Mouse (Mus musculus): ENCODE results near the gene Abi3bp. TPM values are rescaled to one million over a fixed set of nuclear protein-coding genes. Genes with fewer than 3 reads are reported as not detected.

Gene Abi3bp
- total and polyA plus RNA-seq, 3 experiments, result 4.8 to 6.4 (median 5.6) TPM

DNA sequence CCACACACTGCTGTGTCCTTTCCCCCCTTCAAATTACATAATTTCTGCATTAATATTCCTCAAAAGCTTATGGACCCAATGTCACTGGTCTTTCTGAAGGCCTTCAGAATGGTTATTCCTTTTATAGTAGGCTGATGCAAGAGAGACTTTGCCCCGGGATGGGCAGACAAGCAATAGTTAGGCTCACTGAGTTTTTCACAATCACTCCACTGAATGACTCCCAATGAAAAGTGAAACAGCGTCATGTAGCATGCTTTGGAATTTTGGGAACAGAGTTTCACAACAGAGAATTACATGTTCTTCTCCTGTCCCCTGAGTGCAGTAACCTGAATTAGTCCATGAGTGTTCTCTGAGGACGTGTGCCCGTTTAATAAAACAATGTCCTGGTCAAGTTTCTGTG is 120.7 kb downstream of the Abi3bp start:
- no peak for TF ChIP-seq CTCF (IDR thresholded peaks at IDR 0.05)
- TF ChIP-seq POLR2A (IDR thresholded peaks at IDR 0.05; ENCODE audit: insufficient read depth, low read depth, low read length), result no peak
- TF ChIP-seq EP300 (IDR thresholded peaks at IDR 0.05; ENCODE audit: insufficient read depth, low read depth, low read length), result no peak
- H3K4me3 ChIP-seq, result no peak overlapping the region
- intact Hi-C loops (cut with DNase I), result no loop called here
- 94% methylated on average over 4 of the region's 4 CpGs for WGBS
- DNase-seq, result no peak
- no peaks in the 10 kb centered on the region for H3K27me3 ChIP-seq (ENCODE audit: control insufficient read depth, insufficient read depth, low read length)
- no peaks in the 10 kb centered on the region for H3K36me3 ChIP-seq (ENCODE audit: control insufficient read depth, insufficient read depth, low read length)
- H3K27ac ChIP-seq, result no peak overlapping the region
- H3K79me2 ChIP-seq (replicated peaks; ENCODE audit: control insufficient read depth, insufficient read depth, low read length), result no peaks in the 10 kb centered on the region
- no peak overlapping the region for H3K9ac ChIP-seq (ENCODE audit: low read depth, low read length)
- peaks cover 1% of the 10 kb centered on the region for H3K4me1 ChIP-seq (ENCODE audit: control insufficient read depth, insufficient read depth, low read length)

DNA sequence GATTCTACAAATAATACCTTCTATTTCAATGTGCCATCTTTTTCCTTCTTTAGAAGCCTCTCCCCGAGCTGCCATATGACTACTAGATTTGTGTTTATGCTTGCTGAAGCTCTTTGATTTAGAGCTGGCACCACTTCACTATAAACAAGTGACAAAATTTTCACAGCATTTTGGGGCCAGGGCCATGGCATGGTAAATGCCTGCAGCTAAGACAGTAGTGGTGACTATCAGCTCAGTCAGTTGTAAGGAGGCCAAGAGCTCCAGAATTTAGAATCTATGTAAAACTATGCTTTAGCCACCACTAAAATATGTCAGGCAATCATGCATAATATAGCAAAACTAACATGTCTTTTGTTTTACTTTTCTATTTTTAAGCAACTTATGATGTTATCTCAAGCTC is 124.7 kb downstream of the Abi3bp start:
- no peak overlapping the region for H3K9ac ChIP-seq (ENCODE audit: low read depth, low read length)
- H3K79me2 ChIP-seq (replicated peaks; ENCODE audit: control insufficient read depth, insufficient read depth, low read length), result no peaks in the 10 kb centered on the region
- 85% methylated on average over 1 of the region's 1 CpGs for WGBS
- DNase-seq, result no peak
- H3K4me3 ChIP-seq, result no peak overlapping the region
- intact Hi-C loops (cut with DNase I), result no loop called here
- no peaks in the 10 kb centered on the region for H3K27me3 ChIP-seq (ENCODE audit: control insufficient read depth, insufficient read depth, low read length)
- H3K36me3 ChIP-seq (ENCODE audit: control insufficient read depth, insufficient read depth, low read length), result no peaks in the 10 kb centered on the region
- TF ChIP-seq POLR2A (IDR thresholded peaks at IDR 0.05; ENCODE audit: insufficient read depth, low read depth, low read length) (no peak), EP300 (IDR thresholded peaks at IDR 0.05; ENCODE audit: insufficient read depth, low read depth, low read length) (no peak), CTCF (IDR thresholded peaks at IDR 0.05) (no peak)
- H3K4me1 ChIP-seq (ENCODE audit: control insufficient read depth, insufficient read depth, low read length), result no peaks in the 10 kb centered on the region
- no peak overlapping the region for H3K27ac ChIP-seq

DNA sequence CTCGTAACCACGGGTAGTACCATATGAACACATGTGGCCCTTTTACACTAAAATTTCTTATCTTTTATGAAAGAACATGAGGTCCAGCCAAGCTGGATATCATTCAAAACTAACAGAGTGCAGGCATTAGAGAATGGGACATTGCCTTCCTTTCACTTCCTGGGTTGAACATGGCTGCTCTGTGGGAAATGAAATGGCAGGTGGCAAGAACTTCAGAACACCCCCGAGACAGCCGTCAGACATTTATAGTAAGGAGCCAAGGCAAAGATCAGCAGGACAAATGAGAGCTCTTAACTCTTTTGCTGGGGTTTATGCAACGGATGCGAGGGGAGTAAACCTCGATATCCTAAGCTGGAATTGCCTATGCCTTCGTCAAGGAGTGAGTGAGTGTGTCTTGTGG is 132.9 kb downstream of the Abi3bp start:
- Histone ChIP-seq H3K27me3 (ENCODE audit: control insufficient read depth, insufficient read depth, low read length) (no peaks in the 10 kb centered on the region), H3K4me3 (no peak overlapping the region), H3K4me1 (ENCODE audit: control insufficient read depth, insufficient read depth, low read length) (no peaks in the 10 kb centered on the region; the same call in none of the 2 replicates), H3K79me2 (replicated peaks; ENCODE audit: control insufficient read depth, insufficient read depth, low read length) (no peaks in the 10 kb centered on the region), H3K36me3 (ENCODE audit: control insufficient read depth, insufficient read depth, low read length) (no peaks in the 10 kb centered on the region), H3K9ac (ENCODE audit: low read depth, low read length) (no peak overlapping the region), H3K27ac (no peak overlapping the region)
- DNase-seq, result no peak
- TF ChIP-seq POLR2A (IDR thresholded peaks at IDR 0.05; ENCODE audit: insufficient read depth, low read depth, low read length) (no peak), EP300 (IDR thresholded peaks at IDR 0.05; ENCODE audit: insufficient read depth, low read depth, low read length) (no peak), CTCF (IDR thresholded peaks at IDR 0.05) (no peak)
- intact Hi-C loops (cut with DNase I), result no loop called here
- 61% methylated on average over 8 of the region's 8 CpGs for WGBS

DNA sequence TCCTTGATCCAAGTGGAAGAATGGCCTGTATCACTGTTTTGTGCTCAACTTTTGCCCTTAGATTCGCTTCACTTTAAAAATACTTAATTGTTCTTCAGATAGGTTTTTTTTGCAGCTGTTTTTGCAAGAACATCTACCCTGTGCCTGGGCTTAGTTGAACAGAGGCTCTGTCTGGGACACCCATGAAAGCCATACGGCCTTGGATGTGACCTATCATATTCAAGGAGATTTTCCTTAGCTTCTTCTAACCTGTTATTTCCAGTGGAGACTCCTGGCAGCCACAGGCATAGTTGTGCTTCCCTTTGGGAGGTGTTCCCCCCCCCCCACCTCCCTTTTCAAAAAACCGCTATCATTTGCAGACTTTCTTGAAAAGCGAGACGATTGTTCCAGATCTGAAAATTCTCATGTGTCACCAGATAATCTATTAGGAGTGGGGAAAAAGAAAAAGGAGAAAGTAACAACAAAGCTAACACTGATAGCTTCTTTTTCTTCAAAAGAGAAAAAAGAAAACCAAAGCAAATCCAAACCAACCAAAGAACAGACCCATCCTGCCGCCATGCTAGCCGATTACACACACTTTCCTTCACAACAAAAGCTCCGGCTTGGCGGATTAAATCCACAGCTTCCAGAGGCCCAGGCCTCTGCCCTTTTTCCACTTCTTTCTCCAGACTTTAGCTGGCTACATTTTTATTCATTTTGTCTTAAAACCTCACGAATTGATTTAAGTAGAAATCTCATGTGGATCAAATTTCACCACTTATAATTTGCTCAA is 133.6 kb downstream of the Abi3bp start:
- Histone ChIP-seq H3K4me3 (no peak overlapping the region), H3K36me3 (ENCODE audit: control insufficient read depth, insufficient read depth, low read length) (no peaks in the 10 kb centered on the region), H3K4me1 (ENCODE audit: control insufficient read depth, insufficient read depth, low read length) (no peaks in the 10 kb centered on the region; the same call in none of the 2 replicates), H3K79me2 (replicated peaks; ENCODE audit: control insufficient read depth, insufficient read depth, low read length) (no peaks in the 10 kb centered on the region), H3K9ac (ENCODE audit: low read depth, low read length) (no peak overlapping the region), H3K27me3 (ENCODE audit: control insufficient read depth, insufficient read depth, low read length) (no peaks in the 10 kb centered on the region), H3K27ac (no peak overlapping the region)
- no peak for DNase-seq
- intact Hi-C loops (cut with DNase I), result no loop called here
- WGBS, result 61% methylated on average over 10 of the region's 10 CpGs
- TF ChIP-seq EP300 (IDR thresholded peaks at IDR 0.05; ENCODE audit: insufficient read depth, low read depth, low read length), result no peak
- TF ChIP-seq CTCF (IDR thresholded peaks at IDR 0.05), result no peak
- no peak for TF ChIP-seq POLR2A (IDR thresholded peaks at IDR 0.05; ENCODE audit: insufficient read depth, low read depth, low read length)

DNA sequence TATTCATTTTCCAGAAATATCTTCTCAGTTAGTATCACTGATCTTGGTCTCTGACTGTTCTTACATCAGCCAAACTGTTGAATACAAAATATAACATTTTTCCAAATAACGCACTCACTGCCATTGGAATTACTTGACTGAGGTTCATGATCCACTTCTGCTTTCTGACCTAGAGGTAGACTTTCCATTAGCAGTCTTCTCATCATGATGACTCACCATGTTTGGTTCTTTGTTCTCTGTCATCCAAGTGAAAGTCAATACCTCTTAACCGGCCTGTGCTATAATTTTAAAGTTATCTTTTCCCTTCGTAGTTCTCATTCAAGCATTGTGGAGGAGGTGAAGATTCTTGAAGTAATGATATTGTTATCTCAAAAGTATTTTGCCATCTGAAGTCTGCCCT is 160.9 kb downstream of the Abi3bp start:
- no peaks in the 10 kb centered on the region for H3K27me3 ChIP-seq (ENCODE audit: control insufficient read depth, insufficient read depth, low read length)
- intact Hi-C loops (cut with DNase I), result no loop called here
- H3K9ac ChIP-seq (ENCODE audit: low read depth, low read length), result no peak overlapping the region
- no peaks in the 10 kb centered on the region for H3K79me2 ChIP-seq (replicated peaks; ENCODE audit: control insufficient read depth, insufficient read depth, low read length)
- no peak overlapping the region for H3K27ac ChIP-seq
- H3K4me1 ChIP-seq (ENCODE audit: control insufficient read depth, insufficient read depth, low read length), result no peaks in the 10 kb centered on the region
- WGBS, result 72% methylated on average over 3 of the region's 3 CpGs
- no peak for DNase-seq
- H3K36me3 ChIP-seq (ENCODE audit: control insufficient read depth, insufficient read depth, low read length), result no peaks in the 10 kb centered on the region
- TF ChIP-seq EP300 (IDR thresholded peaks at IDR 0.05; ENCODE audit: insufficient read depth, low read depth, low read length) (no peak), POLR2A (IDR thresholded peaks at IDR 0.05; ENCODE audit: insufficient read depth, low read depth, low read length) (no peak), CTCF (IDR thresholded peaks at IDR 0.05) (no peak)
- no peak overlapping the region for H3K4me3 ChIP-seq

DNA sequence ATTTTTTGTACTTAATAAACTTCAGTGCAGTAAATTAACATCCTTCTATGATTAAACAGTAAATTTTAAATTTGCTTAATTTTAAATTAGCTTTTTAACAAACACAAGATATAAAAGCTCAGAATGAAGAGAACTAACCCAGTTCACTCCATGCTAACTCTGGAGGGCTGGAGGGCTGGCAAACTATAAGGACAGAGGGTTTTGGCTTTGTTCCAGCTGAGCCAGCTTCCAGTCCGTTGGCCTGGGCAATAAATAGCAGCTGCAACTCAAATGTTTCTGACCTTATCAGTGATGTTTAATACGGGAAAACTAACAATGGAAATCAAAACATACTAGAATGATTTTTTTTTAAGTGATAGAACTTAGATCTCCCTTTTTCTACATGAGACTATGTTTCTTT is 167.6 kb downstream of the Abi3bp start:
- Histone ChIP-seq H3K4me3 (no peak overlapping the region), H3K9ac (ENCODE audit: low read depth, low read length) (no peak overlapping the region), H3K27me3 (ENCODE audit: control insufficient read depth, insufficient read depth, low read length) (no peaks in the 10 kb centered on the region), H3K27ac (no peak overlapping the region; the same call in 1 of the 2 replicates), H3K79me2 (replicated peaks; ENCODE audit: control insufficient read depth, insufficient read depth, low read length) (no peaks in the 10 kb centered on the region), H3K36me3 (ENCODE audit: control insufficient read depth, insufficient read depth, low read length) (peaks cover 2% of the 10 kb centered on the region; the same call in 1 of the 2 replicates), H3K4me1 (ENCODE audit: control insufficient read depth, insufficient read depth, low read length) (no peaks in the 10 kb centered on the region)
- 10% methylated on average over 2 of the region's 2 CpGs for WGBS
- peak in 1 of 2 experiments; percentile 24 for DNase-seq
- TF ChIP-seq CTCF (IDR thresholded peaks at IDR 0.05) (no peak), POLR2A (IDR thresholded peaks at IDR 0.05; ENCODE audit: insufficient read depth, low read depth, low read length) (no peak), EP300 (IDR thresholded peaks at IDR 0.05; ENCODE audit: insufficient read depth, low read depth, low read length) (no peak)
- intact Hi-C loops (cut with DNase I), result no loop called here
